ENCODE assay signal across 14 mouse cellular contexts in the genomic region with DNA sequence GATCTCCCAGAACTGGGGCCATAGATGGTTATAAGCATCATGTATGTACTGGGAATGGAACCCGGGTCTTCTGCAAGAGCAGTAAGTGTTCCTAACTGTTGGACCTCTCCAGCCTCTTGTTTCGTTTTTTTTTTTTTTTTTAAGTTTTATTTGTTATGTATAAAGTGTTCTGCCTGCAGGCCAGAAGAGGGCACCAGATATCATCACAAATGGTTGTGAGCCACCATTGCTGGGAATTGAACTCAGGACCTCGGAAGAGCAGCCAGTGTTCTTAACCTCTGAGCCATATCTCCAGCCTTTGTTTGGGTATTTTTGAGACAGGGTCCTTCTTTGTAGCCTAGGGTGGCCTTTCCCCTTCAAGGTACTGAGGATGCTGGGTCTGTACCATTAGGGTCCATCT. TPM values are rescaled to one million over a fixed set of nuclear protein-coding genes. Genes with fewer than 3 reads are reported as not detected.
DNase-seq lines count a peak whose midpoint lies in the region; ATAC-seq and TF ChIP-seq lines count a peak whose summit lies in the region.
"Had no signal": no experiment of that assay in that cellular context is flagged by ENCODE, and none has a peak within 500 bp of the region (broad histone marks: within the 10 kb centered on the region; RNA-seq: fewer than 3 reads in every experiment).

No protein-coding gene starts in this region.

- ATAC-seq in heart, embryonic 12.5 days (ENCODE audit: insufficient number of reproducible peaks, low FRiP score) = no peak
- no peak for ATAC-seq in lung, postnatal 0 days
- ATAC-seq: forebrain, embryonic 14.5 days had no signal

- no peaks in the 10 kb centered on the region for H3K9me3 ChIP-seq in heart, embryonic 12.5 days (replicated peaks)
- H3K9me3 ChIP-seq in lung, postnatal 0 days (ENCODE audit: low read length) = no peaks in the 10 kb centered on the region
- H3K9me3 ChIP-seq: embryonic facial prominence, embryonic 13.5 days; G1E; hindbrain, embryonic 10.5 days had no signal

- no peak overlapping the region for H3K4me3 ChIP-seq in heart, embryonic 12.5 days
- no peak overlapping the region for H3K4me3 ChIP-seq in lung, postnatal 0 days (ENCODE audit: low read depth, low read length)
- H3K4me3 ChIP-seq: embryonic facial prominence, embryonic 13.5 days; hindbrain, embryonic 10.5 days had no signal

- 0 out of 2 replicates have a peak overlapping the region, but pooled peaks have one; percentile 60 for H3K27ac ChIP-seq in heart, embryonic 12.5 days (ENCODE audit: poor library complexity, severe bottlenecking)
- H3K27ac ChIP-seq in lung, postnatal 0 days (ENCODE audit: low read length) = no peak overlapping the region
- H3K27ac ChIP-seq: embryonic facial prominence, embryonic 13.5 days; hindbrain, embryonic 10.5 days had no signal

- H3K4me1 ChIP-seq in heart, embryonic 12.5 days (replicated peaks) = peaks cover 77% of the 10 kb centered on the region
- H3K4me1 ChIP-seq in lung, postnatal 0 days (ENCODE audit: insufficient read depth, low read depth, low read length) = peaks cover 43% of the 10 kb centered on the region

- 74% methylated on average over 3 of the region's 3 CpGs for WGBS in heart, embryonic 12.5 days
- WGBS in lung, postnatal 0 days = 83% methylated on average over 3 of the region's 3 CpGs

- no peak overlapping the region for H3K4me2 ChIP-seq in heart, embryonic 12.5 days
- H3K4me2 ChIP-seq in lung, postnatal 0 days (replicated peaks; ENCODE audit: low read depth, low read length) = no peak overlapping the region
- H3K4me2 ChIP-seq: embryonic facial prominence, embryonic 13.5 days had no signal

- TF ChIP-seq CTCF in lung, postnatal 0 days (IDR thresholded peaks at IDR 0.05) = peak; percentile 50

- no peak for TF ChIP-seq EP300 in lung, postnatal 0 days (IDR thresholded peaks at IDR 0.05)

- no peak overlapping the region for H3K9ac ChIP-seq in heart, embryonic 12.5 days
- no peak overlapping the region for H3K9ac ChIP-seq in lung, postnatal 0 days (replicated peaks; ENCODE audit: low read depth)

- no peaks in the 10 kb centered on the region for H3K27me3 ChIP-seq in heart, embryonic 12.5 days (replicated peaks)
- no peaks in the 10 kb centered on the region for H3K27me3 ChIP-seq in lung, postnatal 0 days (replicated peaks; ENCODE audit: insufficient read depth, low read length)
- H3K27me3 ChIP-seq: embryonic facial prominence, embryonic 13.5 days had no signal

- 0 out of 2 replicates have a peak, but pooled peaks cover 4% of the 10 kb centered on the region for H3K36me3 ChIP-seq in heart, embryonic 12.5 days
- H3K36me3 ChIP-seq in lung, postnatal 0 days (ENCODE audit: insufficient read depth, low read length) = no peaks in the 10 kb centered on the region

- DNase-seq in heart, adult 11 months = no peak
- DNase-seq in lung, postnatal 0 days (ENCODE audit: low spot score) = peak; percentile 42
- DNase-seq in lung, adult 18-20 months = no peak
- DNase-seq in ES-CJ7 (ENCODE audit: low read depth, low spot score) = peak; percentile 58
- DNase-seq in naive thymus-derived CD4-positive, alpha-beta T cell, adult 2 months (ENCODE audit: low read depth) = peak; percentile 49
- DNase-seq in kidney, adult 9 months = no peak
- no peak for DNase-seq in right cerebral cortex, postnatal 14 days
- DNase-seq: cerebellum, postnatal 10 days; layer of hippocampus, postnatal 36 days had no signal

RNA-seq across cellular contexts. Expression of a gene that starts 19.7 kb away (rescaled TPM):
- 13.5 and 14.7 TPM in 2 replicates for polyA plus RNA-seq in heart, embryonic 12.5 days (2016; fragmentation: Nextera tagmentation; extraction: Ambion mirVana)
- polyA plus RNA-seq in lung, postnatal 0 days (2015; fragmentation: Nextera tagmentation; extraction: Ambion mirVana) = 11.8 and 13.0 TPM in 2 replicates

RNA-seq across cellular contexts. Expression of a gene that starts 31.2 kb away (rescaled TPM):
- polyA plus RNA-seq in heart, embryonic 12.5 days (2016; fragmentation: Nextera tagmentation; extraction: Ambion mirVana) = 64.2 and 65.7 TPM in 2 replicates
- polyA plus RNA-seq in lung, postnatal 0 days (2015; fragmentation: Nextera tagmentation; extraction: Ambion mirVana) = 56.1 and 62.4 TPM in 2 replicates

RNA-seq across cellular contexts. Expression of a gene that starts 31.5 kb away (rescaled TPM):
- polyA plus RNA-seq in heart, embryonic 12.5 days (2016; fragmentation: Nextera tagmentation; extraction: Ambion mirVana) = 227 and 231 TPM in 2 replicates
- 222 and 228 TPM in 2 replicates for polyA plus RNA-seq in lung, postnatal 0 days (2015; fragmentation: Nextera tagmentation; extraction: Ambion mirVana)

RNA-seq across cellular contexts. Expression of a gene that starts 35.2 kb away (rescaled TPM):
- polyA plus RNA-seq in heart, embryonic 12.5 days (2016; fragmentation: Nextera tagmentation; extraction: Ambion mirVana) = 138 and 142 TPM in 2 replicates
- polyA plus RNA-seq in lung, postnatal 0 days (2015; fragmentation: Nextera tagmentation; extraction: Ambion mirVana) = 49.1 and 57.8 TPM in 2 replicates

RNA-seq across cellular contexts. Expression of a gene that starts 48.4 kb away (rescaled TPM):
- 779 and 792 TPM in 2 replicates for polyA plus RNA-seq in heart, embryonic 12.5 days (2016; fragmentation: Nextera tagmentation; extraction: Ambion mirVana)
- 723 and 836 TPM in 2 replicates for polyA plus RNA-seq in lung, postnatal 0 days (2015; fragmentation: Nextera tagmentation; extraction: Ambion mirVana)

Comparison
In these comparisons a context has a peak if more than half of its experiments do, and no peak if none do; other contexts are left out.
1. DNase-seq: peak in lung, postnatal 0 days (single experiment), ES-CJ7 (single experiment) and naive thymus-derived CD4-positive, alpha-beta T cell, adult 2 months (single experiment); none in heart, adult 11 months (single experiment), lung, adult 18-20 months (0 of 2), kidney, adult 9 months (single experiment) and right cerebral cortex, postnatal 14 days (single experiment).